Mouse (Mus musculus) spleen, adult 18-20 months (tissue): ENCODE data around the gene Ube2e3.

Experiments
- DNase-seq, 2 experiments: peaks; one replicate each; pipeline ENCODE4 v3.0.0; 2022; ENCODE audit warnings: mixed read lengths in 2 of 2

Ube2e3 gene

GRCm38 (mm10) chr2:78882743-78883433 lies 15.0 kb downstream of the Ube2e3 start:
- DNase-seq = no peak

- no peak for DNase-seq
Observed at GRCm38 (mm10) chr2:78886446-78886845, 18.5 kb downstream of the Ube2e3 start.

GRCm38 (mm10) chr2:78888190-78888589 lies 20.3 kb downstream of the Ube2e3 start:
- DNase-seq = no peak

- DNase-seq = no peak
Observed at GRCm38 (mm10) chr2:78895216-78895615, 27.3 kb downstream of the Ube2e3 start.

GRCm38 (mm10) chr2:78905916-78906315 lies 38.0 kb downstream of the Ube2e3 start:
- no peak for DNase-seq

GRCm38 (mm10) chr2:78911516-78911915 lies 43.6 kb downstream of the Ube2e3 start:
- no peak for DNase-seq

GRCm38 (mm10) chr2:78914861-78915260 lies 46.9 kb downstream of the Ube2e3 start:
- DNase-seq = no peak

- no peak for DNase-seq
Observed at GRCm38 (mm10) chr2:78922980-78923674, 55.2 kb downstream of the Ube2e3 start.

GRCm38 (mm10) chr2:78925807-78926206 lies 57.9 kb downstream of the Ube2e3 start:
- DNase-seq = no peak

GRCm38 (mm10) chr2:78927625-78928024 lies 59.7 kb downstream of the Ube2e3 start:
- DNase-seq = no peak

GRCm38 (mm10) chr2:78928080-78928479 lies 60.2 kb downstream of the Ube2e3 start:
- DNase-seq = no peak

GRCm38 (mm10) chr2:78931358-78931757 lies 63.4 kb downstream of the Ube2e3 start:
- no peak for DNase-seq

GRCm38 (mm10) chr2:78959451-78959850 lies 91.5 kb downstream of the Ube2e3 start:
- DNase-seq = no peak

- DNase-seq = no peak
Observed at GRCm38 (mm10) chr2:78960288-78960687, 92.4 kb downstream of the Ube2e3 start.

GRCm38 (mm10) chr2:78961023-78961422 lies 93.1 kb downstream of the Ube2e3 start:
- DNase-seq = no peak

- no peak for DNase-seq
Observed at GRCm38 (mm10) chr2:78961580-78961979, 93.7 kb downstream of the Ube2e3 start.

GRCm38 (mm10) chr2:78964995-78965394 lies 97.1 kb downstream of the Ube2e3 start:
- DNase-seq = no peak

- no peak for DNase-seq
Observed at GRCm38 (mm10) chr2:78965396-78965795, 97.5 kb downstream of the Ube2e3 start.

GRCm38 (mm10) chr2:78970088-78970487 lies 102.2 kb downstream of the Ube2e3 start:
- DNase-seq = no peak
